Mouse (Mus musculus) adrenal gland (tissue): ENCODE results near the gene Hgd.

Experiments used
- intact Hi-C: fragments of 180-260 bp; cut with DNase I; formaldehyde crosslinking; loops from one replicate; pipeline ENCODE4 v1.15.1; 2025

Hgd gene

GRCm38 (mm10) chr16:37580651-37581050 is 698 bp downstream of the Hgd start:
- intact Hi-C loops = no loop called here

GRCm38 (mm10) chr16:37581901-37582300 is 1.9 kb downstream of the Hgd start:
- intact Hi-C loops = no loop called here

GRCm38 (mm10) chr16:37583306-37583705 is 3.4 kb downstream of the Hgd start:
- intact Hi-C loops = no loop called here

GRCm38 (mm10) chr16:37583801-37584200 is 3.8 kb downstream of the Hgd start:
- intact Hi-C loops = no loop called here

GRCm38 (mm10) chr16:37584218-37585035 is 4.5 kb downstream of the Hgd start:
- intact Hi-C loops = no loop called here

GRCm38 (mm10) chr16:37585129-37585563 is 5.2 kb downstream of the Hgd start:
- intact Hi-C loops = no loop called here

GRCm38 (mm10) chr16:37590921-37591320 is 11.0 kb downstream of the Hgd start:
- intact Hi-C loops = no loop called here

GRCm38 (mm10) chr16:37591551-37591950 is 11.6 kb downstream of the Hgd start:
- intact Hi-C loops = no loop called here

GRCm38 (mm10) chr16:37597412-37597811 is 17.5 kb downstream of the Hgd start:
- intact Hi-C loops = no loop called here

GRCm38 (mm10) chr16:37598463-37598862 is 18.5 kb downstream of the Hgd start:
- intact Hi-C loops = no loop called here

GRCm38 (mm10) chr16:37599326-37599725 is 19.4 kb downstream of the Hgd start:
- intact Hi-C loops = no loop called here

GRCm38 (mm10) chr16:37603431-37603830 is 23.5 kb downstream of the Hgd start:
- intact Hi-C loops = no loop called here

GRCm38 (mm10) chr16:37604243-37604642 is 24.3 kb downstream of the Hgd start:
- intact Hi-C loops = no loop called here

- intact Hi-C loops = no loop called here
Measured at GRCm38 (mm10) chr16:37610333-37610732, 30.4 kb downstream of the Hgd start.

- intact Hi-C loops = no loop called here
Measured at GRCm38 (mm10) chr16:37611072-37611471, 31.1 kb downstream of the Hgd start.

GRCm38 (mm10) chr16:37612013-37612412 is 32.1 kb downstream of the Hgd start:
- intact Hi-C loops = no loop called here

- intact Hi-C loops = no loop called here
Measured at GRCm38 (mm10) chr16:37614540-37614939, 34.6 kb downstream of the Hgd start.

- intact Hi-C loops = no loop called here
Measured at GRCm38 (mm10) chr16:37615429-37615828, 35.5 kb downstream of the Hgd start.

- intact Hi-C loops = no loop called here
Measured at GRCm38 (mm10) chr16:37616104-37616503, 36.2 kb downstream of the Hgd start.

- intact Hi-C loops = no loop called here
Measured at GRCm38 (mm10) chr16:37617695-37618094, 37.7 kb downstream of the Hgd start.

GRCm38 (mm10) chr16:37622403-37622802 is 42.5 kb downstream of the Hgd start:
- intact Hi-C loops = no loop called here

- intact Hi-C loops = no loop called here
Measured at GRCm38 (mm10) chr16:37622919-37623318, 43.0 kb downstream of the Hgd start.

GRCm38 (mm10) chr16:37626388-37626949 is 46.5 kb downstream of the Hgd start:
- intact Hi-C loops = no loop called here
